8 mouse cellular contexts compared by ENCODE assay signal in the genomic region with DNA sequence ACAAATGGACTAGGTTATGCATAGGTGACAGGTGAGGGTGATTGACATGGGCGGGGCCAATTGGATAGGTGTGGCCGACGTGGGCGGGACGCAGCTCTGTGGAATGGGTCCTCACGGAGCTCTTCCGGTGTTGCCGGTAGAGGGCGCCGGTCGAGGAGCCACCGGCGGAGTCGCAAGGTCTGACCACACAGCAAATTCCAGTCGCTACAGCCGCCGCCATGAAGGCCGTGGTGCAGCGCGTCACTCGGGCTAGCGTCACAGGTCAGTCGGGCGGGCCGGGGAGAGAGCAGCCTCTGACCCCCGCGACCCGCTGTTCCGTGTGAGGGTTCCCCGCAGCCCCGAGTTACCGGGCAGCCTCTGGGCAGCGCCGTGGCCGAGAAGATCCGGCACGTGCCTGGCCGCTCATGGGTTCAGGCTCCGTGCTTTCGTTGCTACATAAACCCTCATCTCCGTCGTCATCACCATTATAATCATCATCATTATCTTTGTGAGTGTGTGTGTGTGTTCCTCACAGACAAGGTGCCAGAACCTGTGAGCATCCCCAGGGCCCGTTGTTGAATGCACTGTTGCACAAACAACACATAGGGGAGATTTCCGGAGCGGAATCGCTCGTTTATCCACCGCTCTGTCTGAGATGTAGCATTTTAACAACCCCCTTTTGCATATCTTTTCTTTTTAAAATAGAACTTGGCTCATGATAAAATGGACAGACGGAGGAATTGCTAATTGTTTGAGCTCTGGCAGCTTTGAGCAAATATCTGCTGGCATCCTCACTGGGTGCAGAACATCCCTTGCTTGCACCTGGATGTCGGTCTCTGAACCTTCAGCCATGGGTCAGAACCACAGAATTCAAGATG. TPM values are rescaled to one million over a fixed set of nuclear protein-coding genes. Genes with fewer than 3 reads are reported as not detected.
DNase-seq lines count a peak whose midpoint lies in the region; ATAC-seq and TF ChIP-seq lines count a peak whose summit lies in the region.

Dtd1 (plus strand) TSS at position 67 of the 857 bp plus-strand sequence.

- intact Hi-C loops in gastrocnemius, adult 2 months (cut with DNase I): loop anchor here (5.0 to 10.0 kb wide), 2 partner anchors 215 to 1912 kb away; partner anchors contain the start of gene Ralgapa2

- H3K36me3 ChIP-seq in hindbrain, postnatal 0 days (ENCODE audit: insufficient read depth, low read length): no peaks in the 10 kb centered on the region; the same call in 1 of the 2 replicates
- peaks cover 27% of the 10 kb centered on the region for H3K36me3 ChIP-seq in megakaryocyte, embryonic 14.5 days (replicated peaks; ENCODE audit: low read length)

- peak within 1 kb of the TSS; percentile 79 for H3K4me2 ChIP-seq in hindbrain, postnatal 0 days (ENCODE audit: low read depth, low read length)

- H3K9ac ChIP-seq in hindbrain, postnatal 0 days (replicated peaks; ENCODE audit: low read length): peak within 1 kb of the TSS; percentile 82

- H3K4me3 ChIP-seq in gastrocnemius, adult 2 months: peak within 1 kb of the TSS; percentile 78
- H3K4me3 ChIP-seq in hindbrain, postnatal 0 days (ENCODE audit: low read length): peak within 1 kb of the TSS; percentile 67
- peak within 1 kb of the TSS; percentile 98 for H3K4me3 ChIP-seq in megakaryocyte, embryonic 14.5 days (replicated peaks)

- peak; percentile 99 for ATAC-seq in common myeloid progenitor, adult 5-6 weeks (replicated peaks; ENCODE audit: low read depth, poor library complexity, severe bottlenecking)
- ATAC-seq in hindbrain, postnatal 0 days: peak; percentile 94

- TF ChIP-seq CTCF in gastrocnemius, adult 2 months (IDR thresholded peaks at IDR 0.05): peak; percentile 92
- peak; percentile 90 for TF ChIP-seq CTCF in hindbrain, postnatal 0 days (IDR thresholded peaks at IDR 0.05; ENCODE audit: low read depth)

- H3K27ac ChIP-seq in gastrocnemius, adult 2 months: peak within 1 kb of the TSS; percentile 96
- peak within 1 kb of the TSS; percentile 88 for H3K27ac ChIP-seq in hindbrain, postnatal 0 days

- WGBS in hindbrain, postnatal 0 days: 1% methylated on average over 48 of the region's 50 CpGs

- H3K4me1 ChIP-seq in hindbrain, postnatal 0 days (ENCODE audit: insufficient read depth, low read length): no peaks in the 10 kb centered on the region
- H3K4me1 ChIP-seq in megakaryocyte, embryonic 14.5 days: peaks cover 17% of the 10 kb centered on the region

- no peaks in the 10 kb centered on the region for H3K27me3 ChIP-seq in hindbrain, postnatal 0 days (ENCODE audit: insufficient read depth, low read length)
- no peaks in the 10 kb centered on the region for H3K27me3 ChIP-seq in megakaryocyte, embryonic 14.5 days (replicated peaks)

- DNase-seq in ZHBTc4 (ENCODE audit: low read depth, low spot score): peak; percentile 94
- peak; percentile 93 for DNase-seq in gastrocnemius, adult 2 months
- DNase-seq in hindbrain, postnatal 0 days (ENCODE audit: low spot score): peak; percentile 91
- peak; percentile 77 to 90 for DNase-seq in left cerebral cortex, adult 8-10 months (ENCODE audit: low spot score in 2 of 2)
- DNase-seq in right cerebral cortex, postnatal 10 days (ENCODE audit: low spot score in 2 of 2): peak; percentile 91 to 92
- DNase-seq in urinary bladder, postnatal 25 days (ENCODE audit: low spot score): peak; percentile 90

- H3K9me3 ChIP-seq in hindbrain, postnatal 0 days (ENCODE audit: low read length): no peaks in the 10 kb centered on the region
- H3K9me3 ChIP-seq in megakaryocyte, embryonic 14.5 days: no peaks in the 10 kb centered on the region

RNA-seq across cellular contexts. Expression of gene Dtd1, which starts in this region (rescaled TPM):
- 54.3 and 56.6 TPM in 2 replicates for total RNA-seq in common myeloid progenitor, adult 5-6 weeks (2017)
- 10 to 100 TPM; 11.6 to 12.4 TPM for total RNA-seq in gastrocnemius, adult 2 months (2021)
- total RNA-seq in hindbrain, postnatal 0 days (2014; rRNA removed): 63.4 and 68.5 TPM in 2 replicates
- 172 and 173 TPM in 2 replicates for polyA plus RNA-seq in hindbrain, postnatal 0 days (2015; fragmentation: Nextera tagmentation; extraction: Ambion mirVana)
- total RNA-seq in left cerebral cortex, adult 8-10 months (2022): 10 to 100 TPM; 59.8 to 64.5 (median 62.2) TPM
- polyA plus RNA-seq in megakaryocyte, embryonic 14.5 days (2012; ENCODE audit: insufficient read depth, low replicate concordance): 10.9 and 23.5 TPM in 2 replicates

Comparison
In these comparisons a context has a peak if more than half of its experiments do, and no peak if none do; other contexts are left out.
1. Peak in every context shown above with its lines: DNase-seq, ATAC-seq, H3K4me3 ChIP-seq and H3K27ac ChIP-seq.